Mouse (Mus musculus): ENCODE results near the gene Map2k2.
"Not testable (repeated sequence)": the region's sequence is repeated elsewhere in the genome, so short reads cannot be mapped to it uniquely, and the experiment has no call there.

Map2k2 gene

GRCm38 (mm10) chr10:81105565-81106112, at the start of gene Map2k2:
Map2k2 (plus strand) TSS chr10:81105915.
- peak; percentile 99 for DNase-seq

- no peak for DNase-seq
These were observed 48.1 kb upstream of the Map2k2 start for GRCm38 (mm10) chr10:81057406-81058130.

- DNase-seq = no peak
These were observed 46.8 kb upstream of the Map2k2 start for GRCm38 (mm10) chr10:81058896-81059295.

- DNase-seq = peak; percentile 97
These were observed 45.8 kb upstream of the Map2k2 start, which contains the start of gene Sgta for GRCm38 (mm10) chr10:81059603-81060543. Sgta (minus strand) TSS chr10:81060181.

- no peak for DNase-seq
These were observed 43.0 kb upstream of the Map2k2 start for GRCm38 (mm10) chr10:81062710-81063109.

- not testable (repeated sequence) for DNase-seq
These were observed 41.2 kb upstream of the Map2k2 start for GRCm38 (mm10) chr10:81064519-81064918.

- DNase-seq = no peak
These were observed 37.0 kb upstream of the Map2k2 start for GRCm38 (mm10) chr10:81068706-81069105.

- DNase-seq = peak; percentile 95
These were observed 35.9 kb upstream of the Map2k2 start, which contains the start of gene Thop1 for GRCm38 (mm10) chr10:81069836-81070235. Thop1 (plus strand) TSS chr10:81070035.

GRCm38 (mm10) chr10:81072290-81072689, 33.4 kb upstream of the Map2k2 start:
- DNase-seq = no peak

- DNase-seq = peak; percentile 33
These were observed 32.3 kb upstream of the Map2k2 start for GRCm38 (mm10) chr10:81073464-81073863.

GRCm38 (mm10) chr10:81075734-81076133, 30.0 kb upstream of the Map2k2 start:
- DNase-seq = no peak

- no peak for DNase-seq
These were observed 29.4 kb upstream of the Map2k2 start for GRCm38 (mm10) chr10:81076356-81076755.

GRCm38 (mm10) chr10:81077916-81078315, 27.8 kb upstream of the Map2k2 start:
- no peak for DNase-seq

GRCm38 (mm10) chr10:81080008-81080655, 25.6 kb upstream of the Map2k2 start:
- DNase-seq = no peak

GRCm38 (mm10) chr10:81082168-81082960, 23.4 kb upstream of the Map2k2 start:
- peak; percentile 77 for DNase-seq

GRCm38 (mm10) chr10:81087021-81087420, 18.7 kb upstream of the Map2k2 start:
- DNase-seq = peak; percentile 47

- no peak for DNase-seq
These were observed 16.5 kb upstream of the Map2k2 start for GRCm38 (mm10) chr10:81089216-81089615.

- no peak for DNase-seq
These were observed 15.1 kb upstream of the Map2k2 start for GRCm38 (mm10) chr10:81090621-81091020.

GRCm38 (mm10) chr10:81092465-81093250, 13.1 kb upstream of the Map2k2 start:
- DNase-seq = no peak

- no peak for DNase-seq
These were observed 10.6 kb upstream of the Map2k2 start for GRCm38 (mm10) chr10:81094931-81095678.

Measured in thymus, postnatal 25 days (tissue).